29 mouse cellular contexts compared by ENCODE assay signal in genomic region chr2:167205918-167206629, GRCm38 (mm10). TPM values are rescaled to one million over a fixed set of nuclear protein-coding genes. Genes with fewer than 3 reads are reported as not detected.
DNase-seq lines count a peak whose midpoint lies in the region; ATAC-seq lines count a peak whose summit lies in the region.
"Had no signal": no experiment of that assay in that cellular context is flagged by ENCODE, and none has a peak within 500 bp of the region (broad histone marks: within the 10 kb centered on the region; RNA-seq: fewer than 3 reads in every experiment).

No protein-coding gene starts in this region.

- H3K27ac ChIP-seq in kidney, embryonic 15.5 days = 0 out of 2 replicates have a peak overlapping the region, but pooled peaks have one; percentile 37
- H3K27ac ChIP-seq in midbrain, embryonic 10.5 days (replicated peaks) = peak overlapping the region; percentile 49; the same call in 1 of the 2 replicates
- no peak overlapping the region for H3K27ac ChIP-seq in midbrain, embryonic 11.5 days (ENCODE audit: low read depth, low read length)
- H3K27ac ChIP-seq in embryonic facial prominence, embryonic 13.5 days = peak overlapping the region; percentile 35
- H3K27ac ChIP-seq: gastrocnemius, adult 2 months; heart, embryonic 13.5 days; limb, embryonic 13.5 days; liver, embryonic 12.5 days; macrophage; midbrain, embryonic 15.5 days; neural tube, embryonic 15.5 days had no signal

- ATAC-seq in kidney, embryonic 15.5 days (replicated peaks; ENCODE audit: low FRiP score) = peak; percentile 61
- no peak for ATAC-seq in midbrain, embryonic 11.5 days (ENCODE audit: low FRiP score)
- peak; percentile 75; the same call in 1 of the 2 replicates for ATAC-seq in embryonic facial prominence, embryonic 13.5 days (ENCODE audit: insufficient number of reproducible peaks, insufficient read depth, low FRiP score, low TSS enrichment, low read depth)
- ATAC-seq: forebrain, embryonic 16.5 days; intestine, embryonic 16.5 days; liver, embryonic 12.5 days; liver, postnatal 0 days; lung, postnatal 0 days; midbrain, embryonic 15.5 days had no signal

- no peaks in the 10 kb centered on the region for H3K36me3 ChIP-seq in kidney, embryonic 15.5 days
- no peaks in the 10 kb centered on the region for H3K36me3 ChIP-seq in midbrain, embryonic 10.5 days
- H3K36me3 ChIP-seq in midbrain, embryonic 11.5 days (ENCODE audit: control insufficient read depth, insufficient read depth, low read length) = no peaks in the 10 kb centered on the region
- H3K36me3 ChIP-seq in embryonic facial prominence, embryonic 13.5 days = no peaks in the 10 kb centered on the region
- H3K36me3 ChIP-seq: liver, embryonic 12.5 days; midbrain, embryonic 15.5 days; neural tube, embryonic 15.5 days had no signal

- no peak for DNase-seq in kidney, adult 11 months
- DNase-seq in midbrain, embryonic 10.5 days (ENCODE audit: low spot score) = no peak
- no peak for DNase-seq in midbrain, embryonic 11.5 days (ENCODE audit: low spot score, missing footprints)
- no peak for DNase-seq in spleen, postnatal 10 days (ENCODE audit: low spot score in 2 of 2)
- no peak for DNase-seq in yolk sac, embryonic 10.5 days (ENCODE audit: low spot score)
- DNase-seq: adrenal gland, adult 2 months; adrenal gland, postnatal 36 days; cerebellum, adult 18-20 months; cerebellum, postnatal 10 days; gastrocnemius, adult 2 months; gastrocnemius, postnatal 36 days; heart, adult 18-20 months; heart, postnatal 10 days; kidney, postnatal 10 days; liver, postnatal 0 days; retina, postnatal 1 day; right cerebral cortex, postnatal 14 days; thymus, postnatal 14 days had no signal

- H3K4me1 ChIP-seq in kidney, embryonic 15.5 days = peaks cover 42% of the 10 kb centered on the region
- H3K4me1 ChIP-seq in midbrain, embryonic 10.5 days = peaks cover 20% of the 10 kb centered on the region
- peaks cover 6% of the 10 kb centered on the region for H3K4me1 ChIP-seq in midbrain, embryonic 11.5 days (ENCODE audit: control insufficient read depth, insufficient read depth, low read length)
- H3K4me1 ChIP-seq in embryonic facial prominence, embryonic 13.5 days = peaks cover 23% of the 10 kb centered on the region
- H3K4me1 ChIP-seq: liver, embryonic 12.5 days had no signal

- H3K4me2 ChIP-seq in kidney, embryonic 15.5 days = 0 out of 2 replicates have a peak overlapping the region, but pooled peaks have one; percentile 1
- no peak overlapping the region for H3K4me2 ChIP-seq in midbrain, embryonic 11.5 days
- no peak overlapping the region for H3K4me2 ChIP-seq in embryonic facial prominence, embryonic 13.5 days
- H3K4me2 ChIP-seq: heart, embryonic 13.5 days; limb, embryonic 13.5 days; liver, embryonic 12.5 days; midbrain, embryonic 15.5 days; neural tube, embryonic 15.5 days had no signal

- no peak overlapping the region for H3K9ac ChIP-seq in kidney, embryonic 15.5 days
- H3K9ac ChIP-seq in midbrain, embryonic 11.5 days (ENCODE audit: low read length) = no peak overlapping the region
- H3K9ac ChIP-seq in embryonic facial prominence, embryonic 13.5 days = no peak overlapping the region
- H3K9ac ChIP-seq: heart, embryonic 13.5 days; limb, embryonic 13.5 days; liver, embryonic 12.5 days; liver, postnatal 0 days; midbrain, embryonic 15.5 days; neural tube, embryonic 15.5 days had no signal

- H3K4me3 ChIP-seq in kidney, embryonic 15.5 days (replicated peaks) = no peak overlapping the region
- no peak overlapping the region for H3K4me3 ChIP-seq in midbrain, embryonic 10.5 days
- H3K4me3 ChIP-seq in midbrain, embryonic 11.5 days (ENCODE audit: low read depth, low read length) = no peak overlapping the region
- no peak overlapping the region for H3K4me3 ChIP-seq in embryonic facial prominence, embryonic 13.5 days
- H3K4me3 ChIP-seq: gastrocnemius, adult 2 months; heart, embryonic 13.5 days; limb, embryonic 13.5 days; liver, embryonic 12.5 days; midbrain, embryonic 15.5 days; neural tube, embryonic 15.5 days had no signal

- 69% methylated on average over 18 of the region's 18 CpGs for WGBS in kidney, embryonic 15.5 days
- WGBS in midbrain, embryonic 10.5 days = 92% methylated on average over 18 of the region's 18 CpGs
- whole genome bisulfite sequencing in midbrain, embryonic 11.5 days = 88% methylated on average over 18 of the region's 18 CpGs
- 67% methylated on average over 18 of the region's 18 CpGs for WGBS in embryonic facial prominence, embryonic 13.5 days

- H3K9me3 ChIP-seq in kidney, embryonic 15.5 days (replicated peaks) = no peaks in the 10 kb centered on the region
- H3K9me3 ChIP-seq in midbrain, embryonic 10.5 days (replicated peaks) = no peaks in the 10 kb centered on the region
- no peaks in the 10 kb centered on the region for H3K9me3 ChIP-seq in midbrain, embryonic 11.5 days (ENCODE audit: control insufficient read depth, low read length)
- no peaks in the 10 kb centered on the region for H3K9me3 ChIP-seq in embryonic facial prominence, embryonic 13.5 days
- H3K9me3 ChIP-seq: heart, embryonic 13.5 days; limb, embryonic 13.5 days; liver, embryonic 12.5 days; midbrain, embryonic 15.5 days; neural tube, embryonic 15.5 days had no signal

- peaks cover 4% of the 10 kb centered on the region; the same call in 1 of the 2 replicates for H3K27me3 ChIP-seq in kidney, embryonic 15.5 days
- no peaks in the 10 kb centered on the region for H3K27me3 ChIP-seq in midbrain, embryonic 10.5 days (ENCODE audit: low read depth, poor library complexity, severe bottlenecking)
- no peaks in the 10 kb centered on the region for H3K27me3 ChIP-seq in midbrain, embryonic 11.5 days (ENCODE audit: control insufficient read depth, insufficient read depth, low read length)
- no peaks in the 10 kb centered on the region for H3K27me3 ChIP-seq in embryonic facial prominence, embryonic 13.5 days
- H3K27me3 ChIP-seq: heart, embryonic 13.5 days; limb, embryonic 13.5 days; midbrain, embryonic 15.5 days; neural tube, embryonic 15.5 days had no signal

RNA-seq across cellular contexts. Expression of gene Kcnb1, which starts 16.1 kb away (rescaled TPM):
- polyA plus RNA-seq in kidney, embryonic 15.5 days (2015; fragmentation: Nextera tagmentation; extraction: Ambion mirVana) = 0.95 and 1.9 TPM in 2 replicates
- 0.49 and 1.0 TPM in 2 replicates for polyA plus RNA-seq in midbrain, embryonic 10.5 days (2016; fragmentation: Nextera tagmentation; extraction: Ambion mirVana)
- polyA plus RNA-seq in midbrain, embryonic 11.5 days (2014; fragmentation: Nextera tagmentation; extraction: Ambion mirVana) = 0.75 and 0.96 TPM in 2 replicates
- 1.1 and 1.2 TPM in 2 replicates for polyA plus RNA-seq in embryonic facial prominence, embryonic 13.5 days (2015; fragmentation: Nextera tagmentation; extraction: Ambion mirVana)

RNA-seq across cellular contexts. Expression of gene Ptgis, which starts 34.3 kb away (rescaled TPM):
- 18.7 and 21.1 TPM in 2 replicates for polyA plus RNA-seq in kidney, embryonic 15.5 days (2015; fragmentation: Nextera tagmentation; extraction: Ambion mirVana)
- 11.7 and 12.7 TPM in 2 replicates for polyA plus RNA-seq in midbrain, embryonic 10.5 days (2016; fragmentation: Nextera tagmentation; extraction: Ambion mirVana)
- polyA plus RNA-seq in midbrain, embryonic 11.5 days (2014; fragmentation: Nextera tagmentation; extraction: Ambion mirVana) = 9.4 and 11.2 TPM in 2 replicates
- 9.0 and 9.2 TPM in 2 replicates for polyA plus RNA-seq in embryonic facial prominence, embryonic 13.5 days (2015; fragmentation: Nextera tagmentation; extraction: Ambion mirVana)
- polyA plus RNA-seq: macrophage had no signal
